Mouse (Mus musculus) embryonic fibroblast, embryonic 13.5 days (primary cell): ENCODE data around the gene 4930452B06Rik. TPM values are rescaled to one million over a fixed set of nuclear protein-coding genes. Genes with fewer than 3 reads are reported as not detected.

Experiments used
- H3K27ac ChIP-seq: 2 replicates; pipeline ENCODE4 v1.5.1; 2012; ENCODE audit warnings: low read length, control low read depth, inconsistent platforms; ENCODE audit not compliant: insufficient read depth
- H3K4me1 ChIP-seq: 2 replicates; pipeline ENCODE4 v1.6.1; 2011; ENCODE audit warnings: low read length; ENCODE audit not compliant: control insufficient read depth, insufficient read depth
- H3K4me3 ChIP-seq: 2 replicates; pipeline ENCODE4 v1.5.1; 2011; ENCODE audit warnings: mild to moderate bottlenecking, control low read depth, low read length; ENCODE audit not compliant: insufficient read depth
- CTCF ChIP-seq: IDR thresholded peaks from 2 replicates; pipeline ENCODE4 v1.5.1; 2011; ENCODE audit warnings: mild to moderate bottlenecking, control low read depth, low read length, moderate library complexity, borderline replicate concordance; ENCODE audit not compliant: insufficient read depth
- POLR2A ChIP-seq: IDR thresholded peaks from 2 replicates; pipeline ENCODE4 v1.6.1; 2011; ENCODE audit warnings: low read depth, mild to moderate bottlenecking, control low read depth, low read length, moderate library complexity
- polyA plus RNA-seq: library from polyadenylated mRNA; stranded (reverse); fragments of >200 nt; gene quantifications from 2 replicates; pipeline ENCODE4 v1.2.4, GENCODE M21; 2011; ENCODE audit warnings: low read depth; ENCODE audit not compliant: missing spikeins, insufficient read length

Gene 4930452B06Rik
- polyA plus RNA-seq, 1 experiment, result 4.2 TPM

DNA sequence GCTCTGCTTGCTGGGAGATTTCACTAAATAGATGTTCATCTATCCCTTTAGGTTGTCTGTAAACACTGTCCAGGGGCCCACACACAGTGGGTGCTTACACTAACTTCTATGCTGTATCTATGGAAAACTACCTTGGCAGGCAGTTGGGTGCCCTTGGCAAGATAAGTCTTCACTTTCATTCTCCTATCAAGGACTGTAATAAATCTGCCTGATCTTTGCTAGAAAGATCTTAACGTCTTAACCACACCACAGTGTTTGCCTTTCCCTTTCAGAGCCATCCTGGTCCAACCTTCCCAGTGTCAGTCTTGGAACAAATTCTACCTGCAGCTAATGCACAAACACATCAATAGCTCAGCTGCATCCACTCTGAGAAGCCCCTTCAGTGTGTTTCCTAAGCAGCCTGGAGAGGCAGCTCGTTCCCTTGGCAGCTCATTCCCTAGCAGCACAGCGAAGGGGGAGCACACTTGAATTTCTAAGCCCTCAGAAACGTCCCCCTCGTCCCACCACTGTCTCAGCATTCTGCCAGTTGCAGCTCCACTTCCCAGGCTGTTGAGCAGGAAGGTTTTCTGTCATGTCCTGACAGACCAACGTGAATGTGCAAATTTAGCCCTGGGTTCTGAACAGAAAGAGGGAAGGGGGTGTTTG lies 273.7 kb downstream of the 4930452B06Rik start:
- Histone ChIP-seq H3K4me3 (no peak overlapping the region), H3K27ac (no peak overlapping the region), H3K4me1 (no peaks in the 10 kb centered on the region)
- TF ChIP-seq CTCF, result no peak
- TF ChIP-seq POLR2A, result no peak
